Mouse (Mus musculus): ENCODE results near the gene Ddx27.

GRCm38 (mm10) chr2:167006355-167006754 lies 8.6 kb upstream of the Ddx27 start:
- TF ChIP-seq CTCF (IDR thresholded peaks at IDR 0.05; ENCODE audit: insufficient read depth, low read depth, low read length) (no peak), POLR2A (IDR thresholded peaks at IDR 0.05; ENCODE audit: insufficient read depth, low read depth, low read length) (no peak)
